Mouse (Mus musculus) megakaryocyte progenitor cell, adult 5-6 weeks (primary cell): ENCODE results near the gene Slpi. TPM values are rescaled to one million over a fixed set of nuclear protein-coding genes. Genes with fewer than 3 reads are reported as not detected.

Experiments used
- ATAC-seq: replicated peaks from 2 replicates; pipeline ENCODE4 v1.8.0; 2016; ENCODE audit warnings: mild to moderate bottlenecking, moderate TSS enrichment, inconsistent platforms; ENCODE audit not compliant: poor library complexity
- total RNA-seq, 2 experiments: library from RNA; stranded (forward) in 1 of 2; stranded (reverse) in 1 of 2; fragments of 157-497, 149-512 nt in 1 of 2; fragments of 200-1000 nt in 1 of 2; gene quantifications; 2 replicates each; pipeline versions ENCODE4 v1.2.3 to v1.2.4; 2015 to 2017

The Slpi gene
- total RNA-seq (2015): 244 and 316 TPM in 2 replicates
- 39.7 and 71.6 TPM in 2 replicates for total RNA-seq (2017)

- no peak for ATAC-seq
These were observed at the start of gene Slpi for GRCm38 (mm10) chr2:164389020-164389419. Gene Slpi (minus strand): TSS chr2:164389095.

DNA sequence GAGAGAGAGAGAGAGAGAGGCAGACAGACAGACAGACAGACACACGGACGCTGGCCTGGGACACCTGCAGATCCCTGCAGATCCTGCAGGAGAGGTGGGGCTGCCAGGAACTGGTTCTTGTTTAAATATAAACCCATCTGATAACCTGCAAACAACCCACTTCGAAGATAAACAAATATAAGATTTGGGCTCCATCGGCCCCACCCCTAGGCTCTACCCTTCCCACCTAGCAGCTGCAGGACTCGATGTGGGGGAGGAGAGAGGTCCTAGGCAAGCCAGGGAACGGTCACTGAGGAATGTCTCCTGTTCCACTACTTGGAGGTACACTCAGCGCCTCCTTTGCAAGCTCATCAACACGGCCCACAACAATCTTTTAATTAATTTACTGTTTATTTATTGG is 49.4 kb upstream of the Slpi start:
- ATAC-seq: no peak

- no peak for ATAC-seq
These were observed 48.8 kb upstream of the Slpi start for GRCm38 (mm10) chr2:164437710-164438109.

GRCm38 (mm10) chr2:164436961-164437360 is 48.1 kb upstream of the Slpi start:
- no peak for ATAC-seq

DNA sequence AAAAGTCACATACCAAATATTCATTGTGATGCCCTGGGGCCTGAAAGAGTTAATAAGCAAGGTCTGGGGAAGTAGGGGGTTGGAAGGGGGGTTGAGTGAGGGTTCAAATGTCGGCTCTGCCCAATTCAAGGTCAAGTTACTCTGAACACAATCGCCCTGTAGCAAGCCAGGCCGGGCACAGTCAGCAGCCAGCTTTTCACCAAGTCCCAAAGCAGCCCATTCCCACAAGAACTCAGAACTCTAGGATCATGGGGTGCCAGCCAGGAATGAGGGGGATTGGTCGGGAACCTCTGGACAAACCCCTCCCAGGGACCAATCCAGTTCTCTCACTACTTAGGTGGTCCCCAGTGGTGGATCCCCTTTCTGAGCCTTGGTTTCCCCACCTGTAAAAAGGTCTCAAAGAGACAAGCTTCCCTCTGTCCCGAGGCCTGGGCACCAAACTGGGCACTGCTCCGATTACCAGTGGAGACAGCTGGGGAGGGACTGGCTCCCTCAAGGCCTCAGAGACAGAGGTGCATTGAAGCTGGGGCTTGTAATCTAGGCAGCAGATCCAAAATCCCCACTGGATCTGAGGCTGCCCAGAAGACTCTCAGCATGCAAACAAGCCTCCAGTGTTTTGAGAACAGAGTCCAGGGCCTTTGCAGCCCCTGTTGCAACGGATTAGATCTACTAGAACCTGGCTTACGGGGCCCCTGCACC is 47.5 kb upstream of the Slpi start:
- ATAC-seq: no peak

GRCm38 (mm10) chr2:164435216-164436090 is 46.6 kb upstream of the Slpi start:
- ATAC-seq: no peak

GRCm38 (mm10) chr2:164434681-164435080 is 45.8 kb upstream of the Slpi start:
- no peak for ATAC-seq

DNA sequence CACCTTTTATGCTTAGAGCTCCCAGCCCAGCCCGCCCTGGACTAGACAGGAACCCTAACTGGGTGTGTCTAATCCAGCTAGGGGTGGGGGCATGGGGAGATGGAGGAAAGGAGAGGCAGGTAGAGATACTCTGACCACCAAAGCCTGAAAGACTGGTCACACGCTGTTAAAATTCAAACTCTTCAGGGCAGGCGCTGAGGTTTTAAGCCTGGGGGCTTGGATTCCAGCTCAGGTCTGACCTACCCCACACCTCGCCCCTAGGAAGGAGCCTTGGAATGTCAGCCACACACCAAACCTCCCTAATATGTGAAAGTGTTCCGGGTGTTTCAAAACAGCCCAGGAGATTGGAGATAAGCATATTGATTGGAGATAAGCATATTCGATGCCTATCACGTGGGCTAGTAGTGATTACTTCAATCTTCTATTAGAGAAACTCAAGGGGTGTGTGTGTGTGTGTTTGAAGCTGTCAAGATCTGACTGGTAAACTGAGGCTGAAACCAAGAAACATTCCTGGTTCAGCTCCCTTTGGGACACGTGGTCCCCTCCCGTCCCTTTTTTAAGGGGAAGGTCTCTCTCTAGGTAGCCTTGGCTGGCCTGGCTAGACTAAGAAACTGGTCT is 44.5 kb upstream of the Slpi start:
- no peak for ATAC-seq

GRCm38 (mm10) chr2:164432541-164433191 is 43.8 kb upstream of the Slpi start:
- no peak for ATAC-seq

GRCm38 (mm10) chr2:164431676-164432465 is 43.0 kb upstream of the Slpi start:
- ATAC-seq: no peak

DNA sequence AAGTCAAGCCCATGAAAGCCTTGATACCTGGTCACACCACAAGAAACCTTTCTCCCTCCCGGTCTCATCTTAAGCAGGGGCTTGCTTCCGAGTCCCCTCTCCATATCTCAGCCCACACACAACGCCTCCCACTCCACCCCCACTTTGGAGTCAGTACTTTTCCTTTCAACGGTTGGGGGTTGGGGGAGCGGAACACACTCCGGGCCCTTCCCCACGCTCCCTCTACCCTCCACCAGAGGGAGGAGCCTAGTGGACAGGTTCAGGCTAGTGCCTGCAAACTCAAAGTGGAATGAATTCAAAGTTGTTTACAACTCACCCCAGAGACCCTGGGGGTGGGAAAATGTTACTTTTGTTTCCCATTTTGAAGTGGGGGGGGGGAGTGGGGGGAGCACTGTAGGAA is 41.8 kb upstream of the Slpi start:
- ATAC-seq: no peak

DNA sequence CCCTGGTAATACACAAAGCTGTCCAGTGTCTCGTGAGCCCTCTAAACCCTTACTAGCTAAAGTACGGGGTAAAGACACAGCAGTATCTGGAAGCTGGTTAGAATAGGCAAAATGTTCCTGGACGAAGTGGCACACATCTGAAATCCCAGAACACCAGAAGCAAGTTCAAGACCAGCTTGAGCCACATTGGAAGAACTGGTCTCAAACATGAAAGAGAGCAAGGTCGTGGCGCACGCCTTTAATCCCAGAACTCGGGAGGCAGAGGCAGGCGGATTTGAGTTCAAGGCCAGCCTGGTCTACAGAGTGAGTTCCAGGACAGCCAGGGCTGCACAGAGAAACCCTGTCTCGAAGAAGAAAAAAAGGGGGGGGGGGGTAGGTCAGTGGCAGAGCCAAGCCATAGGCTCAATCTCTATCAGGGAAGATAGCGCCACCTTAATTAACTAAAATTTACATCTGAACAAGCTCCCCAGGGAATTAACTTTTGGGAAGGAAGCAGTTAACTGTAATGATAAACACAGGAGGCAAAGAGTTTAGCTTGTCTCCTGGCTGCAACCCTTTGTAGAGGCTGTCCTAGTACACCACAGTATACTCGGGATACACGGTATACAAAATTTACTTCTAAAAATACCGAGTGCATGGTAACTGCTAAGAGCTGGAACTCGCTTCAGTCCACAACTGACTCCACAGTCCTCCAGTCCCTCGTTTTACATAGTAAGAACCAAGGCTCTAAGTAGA is 41.2 kb upstream of the Slpi start:
- no peak for ATAC-seq

- no peak for ATAC-seq
These were observed 39.6 kb upstream of the Slpi start for GRCm38 (mm10) chr2:164428451-164428850.

GRCm38 (mm10) chr2:164426952-164427351 is 38.1 kb upstream of the Slpi start:
- ATAC-seq: no peak

DNA sequence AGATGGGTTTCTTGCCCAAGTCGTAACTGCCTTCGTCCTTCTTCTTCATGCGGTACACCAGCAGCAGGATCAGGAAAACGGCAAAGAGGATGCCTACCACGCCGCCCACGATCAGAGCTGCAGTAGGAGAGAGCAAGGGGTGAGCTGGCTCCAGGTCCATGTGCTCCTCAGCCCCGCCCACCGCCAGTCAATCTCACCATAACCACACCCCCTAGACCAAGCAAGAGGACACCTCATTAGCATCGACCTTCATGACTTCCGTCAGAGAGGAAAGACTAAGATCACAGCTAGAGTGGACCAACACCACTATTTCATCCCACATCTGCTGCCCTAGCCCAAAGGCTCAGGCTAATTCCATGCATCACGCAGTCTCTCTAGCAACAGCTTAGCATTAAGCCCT is 37.2 kb upstream of the Slpi start:
- no peak for ATAC-seq

- ATAC-seq: no peak
These were observed 36.5 kb upstream of the Slpi start for GRCm38 (mm10) chr2:164425401-164425800.

GRCm38 (mm10) chr2:164424406-164424805 is 35.5 kb upstream of the Slpi start:
- ATAC-seq: no peak

DNA sequence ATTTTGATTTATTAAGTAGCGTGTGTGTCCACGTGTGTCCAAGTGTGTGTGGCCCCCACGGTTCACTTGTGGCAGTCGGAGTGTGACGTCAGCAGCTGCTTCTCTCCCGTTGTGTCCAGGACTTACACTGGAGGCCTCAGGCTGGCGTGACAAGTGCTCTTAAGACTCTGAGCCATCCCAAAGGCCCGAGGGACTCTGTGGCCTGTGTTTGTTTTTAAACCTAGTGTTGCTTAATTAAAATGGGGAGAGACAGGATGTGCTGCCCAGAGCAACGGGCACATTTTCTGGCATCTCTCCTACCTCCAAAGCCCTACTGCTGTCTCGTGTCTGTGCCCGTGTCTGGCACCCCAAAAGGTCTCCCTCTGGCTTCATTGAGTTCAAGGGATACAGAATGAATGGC is 34.6 kb upstream of the Slpi start:
- ATAC-seq: no peak

- no peak for ATAC-seq
These were observed 33.9 kb upstream of the Slpi start for GRCm38 (mm10) chr2:164422675-164423393.
